Mouse (Mus musculus) cerebellum, postnatal 4 days (tissue): ENCODE results near the gene Rarb.
A peak's percentile ranks its signal among the peaks of the same experiment; 100 is the strongest.

Experiments
- DNase-seq, 2 experiments: peaks; one replicate each; pipeline ENCODE4 v3.0.0; 2022; ENCODE audit warnings: low spot score in 2 of 2, mixed read lengths in 1 of 2

Rarb gene

GRCm38 (mm10) chr14:16578100-16578499 lies 240.9 kb downstream of the Rarb start:
- no peak for DNase-seq

GRCm38 (mm10) chr14:16577049-16577448 lies 241.9 kb downstream of the Rarb start:
- no peak for DNase-seq

GRCm38 (mm10) chr14:16574925-16575721 lies 243.8 kb downstream of the Rarb start:
- DNase-seq = peak; percentile 33 to 51

- no peak for DNase-seq
These were observed 245.3 kb downstream of the Rarb start for GRCm38 (mm10) chr14:16573475-16574171.

DNA sequence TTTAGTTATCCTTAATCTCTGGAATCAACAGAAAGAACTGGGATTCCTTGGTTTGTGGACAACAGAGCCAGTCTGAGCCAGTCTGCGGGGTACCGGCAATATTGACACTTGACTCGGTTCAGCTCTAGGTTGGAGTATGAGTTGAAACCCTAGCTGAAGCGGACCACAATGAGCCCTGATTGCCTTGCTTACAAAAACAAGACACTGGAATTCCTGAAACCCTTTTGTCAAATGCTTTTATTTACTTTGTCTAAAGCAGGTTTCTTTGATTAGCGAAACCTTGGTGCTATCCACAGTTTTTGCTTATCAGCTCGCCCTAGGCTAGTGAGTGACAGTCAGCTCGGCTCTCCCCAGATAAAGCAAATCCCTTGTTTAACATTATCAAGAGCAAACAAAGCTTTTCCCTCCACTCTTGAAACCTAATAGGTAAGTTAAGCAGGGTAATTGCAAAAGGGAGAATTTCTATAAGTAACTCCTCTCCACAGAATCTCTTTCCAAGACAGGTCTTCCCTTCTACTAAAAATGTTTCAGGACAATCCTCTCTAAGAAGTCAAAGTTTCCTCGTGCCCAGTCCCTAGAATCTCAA lies 246.1 kb downstream of the Rarb start:
- DNase-seq = no peak

GRCm38 (mm10) chr14:16569506-16570001 lies 249.4 kb downstream of the Rarb start:
- no peak for DNase-seq

- no peak for DNase-seq
These were observed 252.0 kb downstream of the Rarb start for GRCm38 (mm10) chr14:16566920-16567319.

GRCm38 (mm10) chr14:16563912-16564311 lies 255.0 kb downstream of the Rarb start:
- no peak for DNase-seq

GRCm38 (mm10) chr14:16561496-16562170 lies 257.3 kb downstream of the Rarb start:
- no peak for DNase-seq

DNA sequence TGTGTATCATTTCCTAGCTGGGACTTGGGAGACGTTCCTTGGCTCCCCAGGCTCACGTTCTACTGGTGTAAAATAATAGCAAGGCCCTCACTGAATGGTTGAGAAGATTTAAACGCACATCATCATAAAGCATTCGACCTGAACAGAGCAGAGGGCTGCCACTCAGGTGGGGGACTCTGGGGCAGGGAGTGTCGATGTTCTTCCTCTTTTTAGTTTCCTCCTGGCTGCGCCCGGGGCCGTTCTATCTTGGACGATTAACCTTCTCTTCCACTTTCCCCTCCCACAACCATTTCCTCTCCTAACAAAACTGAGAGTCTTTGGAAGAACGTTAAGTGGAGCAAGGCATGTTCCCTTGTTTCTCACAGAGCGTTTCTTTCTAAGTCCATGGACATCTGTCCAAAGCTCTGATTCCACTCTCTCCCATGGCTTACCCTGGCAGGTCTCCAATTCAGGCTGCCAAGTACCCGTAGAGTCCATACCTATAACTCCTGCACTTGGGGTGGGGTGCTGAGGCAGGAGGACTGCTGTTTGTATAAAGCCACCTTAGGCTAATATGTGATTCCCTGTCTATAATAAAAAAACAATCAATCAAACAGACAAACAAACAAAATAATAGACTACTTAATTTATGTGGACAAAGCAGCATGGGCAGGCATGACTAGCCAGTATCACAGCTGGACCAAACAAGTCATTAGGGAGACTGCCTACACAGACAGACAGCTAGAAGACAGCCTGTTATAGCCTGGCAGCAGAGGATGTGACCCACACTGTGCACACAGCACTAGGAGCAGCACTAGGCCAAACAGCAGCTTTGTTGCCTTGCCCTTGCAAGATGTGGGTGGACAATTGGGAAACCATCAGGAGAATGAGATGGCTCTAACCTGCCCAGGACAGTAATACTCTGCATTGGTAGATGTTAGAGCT lies 259.4 kb downstream of the Rarb start:
- DNase-seq = no peak

GRCm38 (mm10) chr14:16558033-16558432 lies 260.9 kb downstream of the Rarb start:
- DNase-seq = no peak

- DNase-seq = no peak
These were observed 264.1 kb downstream of the Rarb start for GRCm38 (mm10) chr14:16554643-16555459.

GRCm38 (mm10) chr14:16554319-16554642 lies 264.7 kb downstream of the Rarb start:
- no peak for DNase-seq

DNA sequence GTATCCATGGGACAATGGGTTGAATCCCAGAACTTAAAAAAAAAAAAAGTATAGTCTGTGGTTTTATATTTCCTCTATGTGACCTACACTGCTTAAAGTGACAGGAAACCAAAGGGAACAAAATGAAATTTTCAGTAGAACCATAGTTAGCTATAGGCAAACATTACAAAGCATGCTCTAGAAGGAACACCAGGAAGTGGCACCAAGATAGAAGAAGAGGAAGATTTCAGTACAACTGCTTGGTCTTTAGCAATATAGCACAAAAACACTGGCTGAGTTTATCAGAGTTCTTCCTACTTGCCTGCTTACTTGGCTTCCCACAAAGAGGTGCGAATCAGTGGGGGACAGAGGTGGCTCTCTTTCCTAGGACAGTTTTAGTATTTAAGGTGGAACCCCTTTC lies 266.7 kb downstream of the Rarb start:
- DNase-seq = no peak

DNA sequence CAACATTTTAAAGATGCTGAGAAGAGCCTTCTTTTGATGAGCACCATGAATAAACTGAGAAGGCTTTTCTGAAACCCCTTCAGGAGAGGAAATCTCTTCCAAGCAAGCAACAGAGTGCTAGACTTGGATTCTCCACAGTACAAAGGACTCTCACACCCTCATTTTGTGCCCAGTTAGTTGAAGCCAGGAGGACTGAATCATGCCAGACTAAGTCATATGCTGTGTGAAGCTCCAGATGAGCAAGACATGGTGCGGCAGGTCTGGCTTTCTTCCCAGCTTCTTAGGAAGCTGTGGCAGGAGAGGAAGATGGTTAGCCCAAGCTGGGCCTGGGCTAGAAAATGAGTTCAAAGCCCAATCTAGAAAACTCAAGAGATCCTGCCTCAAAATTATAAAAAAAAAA lies 267.1 kb downstream of the Rarb start:
- no peak for DNase-seq

GRCm38 (mm10) chr14:16548200-16548576 lies 270.8 kb downstream of the Rarb start:
- no peak for DNase-seq

GRCm38 (mm10) chr14:16547492-16548199 lies 271.3 kb downstream of the Rarb start:
- DNase-seq = no peak

DNA sequence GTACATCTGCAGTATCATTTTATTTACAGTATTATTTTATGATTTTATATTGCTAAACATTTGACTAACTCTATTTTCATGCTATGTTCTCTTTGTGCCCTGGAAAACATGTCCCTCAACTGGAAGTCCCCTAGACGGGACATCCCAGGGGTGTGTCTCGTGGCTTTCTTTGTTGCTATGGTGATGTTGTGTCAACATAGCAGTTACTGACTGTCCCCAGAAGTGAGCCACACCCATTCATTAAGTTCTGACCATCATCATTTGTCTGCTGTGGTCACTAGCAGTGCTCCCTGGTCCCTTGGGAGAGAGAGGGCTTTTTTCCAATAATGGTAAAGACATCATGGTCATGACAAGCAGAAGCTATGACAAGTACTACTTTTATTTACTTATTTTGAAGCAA lies 274.0 kb downstream of the Rarb start:
- no peak for DNase-seq

GRCm38 (mm10) chr14:16541641-16542040 lies 277.3 kb downstream of the Rarb start:
- DNase-seq = no peak

- DNase-seq = no peak
These were observed 281.5 kb downstream of the Rarb start for GRCm38 (mm10) chr14:16537433-16537832.
